Mouse (Mus musculus): ENCODE results near the gene Tsacc. TPM values are rescaled to one million over a fixed set of nuclear protein-coding genes. Genes with fewer than 3 reads are reported as not detected.

The Tsacc gene
- polyA plus RNA-seq (2011; ENCODE audit: insufficient read depth, insufficient read length, low replicate concordance, missing spikeins): 2.1 and 16.1 TPM in 2 replicates

DNA sequence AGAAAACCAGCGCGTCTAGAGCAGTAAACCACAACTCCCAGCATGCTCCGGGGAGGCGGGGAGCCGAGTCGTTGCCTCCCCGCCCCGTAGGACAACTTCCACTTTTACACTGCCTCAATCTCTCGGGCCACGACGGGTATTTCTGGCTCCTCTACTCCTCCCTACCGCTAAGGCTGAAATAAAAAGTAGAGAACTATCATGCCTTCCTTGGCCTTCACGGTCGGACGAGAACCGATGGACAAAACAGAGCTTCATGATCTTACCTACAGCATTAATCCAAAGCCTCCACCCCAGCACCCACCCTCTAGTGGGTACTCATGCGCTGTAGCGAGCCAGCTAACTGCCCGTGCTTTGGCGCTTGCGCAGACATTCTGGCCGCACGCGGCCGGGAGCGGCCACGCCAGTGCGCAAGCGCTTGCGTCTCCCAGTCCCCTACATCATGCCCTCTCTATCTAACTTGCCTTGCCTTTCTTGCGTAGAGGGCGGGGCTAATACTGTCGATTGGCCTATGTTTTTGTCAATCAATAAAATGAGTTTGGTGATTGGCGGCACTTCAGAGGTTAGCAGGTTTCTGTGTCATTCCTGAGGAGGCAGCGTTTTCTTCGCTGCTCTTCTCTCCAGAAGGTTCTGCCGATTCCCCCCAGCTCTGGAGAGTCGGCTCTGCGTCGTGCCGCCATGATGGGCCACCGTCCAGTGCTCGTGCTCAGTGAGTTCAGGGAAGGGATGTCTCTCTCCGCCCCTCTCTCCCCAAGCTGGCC, at the start of gene Tsacc, which contains the start of gene Cct3:
Gene Tsacc (minus strand): TSS at position 439 of the 758 bp plus-strand sequence.
Gene Cct3 (plus strand): TSS at position 556 of the 758 bp plus-strand sequence.
- H3K4me1 ChIP-seq (ENCODE audit: control insufficient read depth, insufficient read depth, low read length): no peaks in the 10 kb centered on the region; the same call in none of the 2 replicates
- peak within 1 kb of the TSS; percentile 89 for H3K27ac ChIP-seq (ENCODE audit: control insufficient read depth, insufficient read depth, low read depth, low read length, poor library complexity)
- peak within 1 kb of the TSS; percentile 97 for H3K4me3 ChIP-seq (replicated peaks; ENCODE audit: control insufficient read depth, low read depth, low read length)
- TF ChIP-seq CTCF (IDR thresholded peaks at IDR 0.05; ENCODE audit: control insufficient read depth, insufficient read depth, low read length): no peak
- TF ChIP-seq POLR2A (IDR thresholded peaks at IDR 0.05; ENCODE audit: borderline replicate concordance, control insufficient read depth, low read depth, low read length): peak; percentile 55; the same call in 1 of the 2 replicates
- under 1% methylated on average over 44 of the region's 44 CpGs for WGBS

- no peak overlapping the region for H3K4me3 ChIP-seq (replicated peaks; ENCODE audit: control insufficient read depth, low read depth, low read length)
- WGBS: 81% methylated on average over 3 of the region's 3 CpGs
- H3K4me1 ChIP-seq (ENCODE audit: control insufficient read depth, insufficient read depth, low read length): peaks cover 2% of the 10 kb centered on the region; the same call in 1 of the 2 replicates
- TF ChIP-seq POLR2A (IDR thresholded peaks at IDR 0.05; ENCODE audit: borderline replicate concordance, control insufficient read depth, low read depth, low read length): no peak
- no peak for TF ChIP-seq CTCF (IDR thresholded peaks at IDR 0.05; ENCODE audit: control insufficient read depth, insufficient read depth, low read length)
- no peak overlapping the region for H3K27ac ChIP-seq (ENCODE audit: control insufficient read depth, insufficient read depth, low read depth, low read length, poor library complexity)
Observed at GRCm38 (mm10) chr3:88339006-88339405, 42.2 kb upstream of the Tsacc start.

- Histone ChIP-seq H3K27ac (ENCODE audit: control insufficient read depth, insufficient read depth, low read depth, low read length, poor library complexity) (no peak overlapping the region), H3K4me1 (ENCODE audit: control insufficient read depth, insufficient read depth, low read length) (peaks cover 2% of the 10 kb centered on the region; the same call in 1 of the 2 replicates), H3K4me3 (replicated peaks; ENCODE audit: control insufficient read depth, low read depth, low read length) (no peak overlapping the region)
- TF ChIP-seq CTCF (IDR thresholded peaks at IDR 0.05; ENCODE audit: control insufficient read depth, insufficient read depth, low read length): no peak
- no peak for TF ChIP-seq POLR2A (IDR thresholded peaks at IDR 0.05; ENCODE audit: borderline replicate concordance, control insufficient read depth, low read depth, low read length)
- WGBS: 38% methylated on average over 7 of the region's 7 CpGs
Observed at GRCm38 (mm10) chr3:88338316-88338715, 41.5 kb upstream of the Tsacc start.

DNA sequence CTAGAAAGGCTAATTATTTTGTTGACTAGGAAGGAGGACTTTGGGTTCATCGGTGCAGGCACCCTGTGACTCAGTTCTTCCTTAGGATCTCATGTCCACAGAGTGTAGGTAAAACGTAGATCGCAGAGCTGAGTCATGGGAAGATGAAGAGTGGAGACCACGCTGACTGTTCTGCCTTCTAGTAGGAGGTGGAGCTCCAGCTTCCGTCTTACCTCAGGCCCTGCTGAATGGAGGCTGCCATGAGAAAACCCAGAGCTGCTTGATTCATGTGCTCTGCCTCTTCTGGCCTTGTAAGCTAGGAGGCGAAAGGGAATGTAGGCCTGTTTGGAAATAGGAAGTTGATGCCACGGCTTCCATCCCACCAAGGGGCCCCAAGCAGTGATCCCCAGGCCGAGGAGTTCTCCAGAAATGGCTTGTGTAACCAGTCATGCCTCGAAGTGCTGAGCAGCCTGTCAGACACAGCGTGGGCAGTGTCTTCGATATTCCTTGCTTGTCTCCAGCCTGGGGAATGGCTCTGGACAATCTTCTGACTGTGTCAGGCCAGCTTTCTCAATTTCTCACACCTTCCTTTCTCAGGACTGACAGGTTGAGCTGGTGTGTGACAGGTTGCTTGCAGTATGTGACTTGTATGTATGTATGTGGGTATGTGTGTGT, 40.7 kb upstream of the Tsacc start:
- WGBS: 9% methylated on average over 11 of the region's 11 CpGs
- TF ChIP-seq POLR2A (IDR thresholded peaks at IDR 0.05; ENCODE audit: borderline replicate concordance, control insufficient read depth, low read depth, low read length) (no peak), CTCF (IDR thresholded peaks at IDR 0.05; ENCODE audit: control insufficient read depth, insufficient read depth, low read length) (no peak)
- Histone ChIP-seq H3K27ac (ENCODE audit: control insufficient read depth, insufficient read depth, low read depth, low read length, poor library complexity) (peak overlapping the region; percentile 20; the same call in 1 of the 2 replicates), H3K4me3 (replicated peaks; ENCODE audit: control insufficient read depth, low read depth, low read length) (peak overlapping the region; percentile 6), H3K4me1 (ENCODE audit: control insufficient read depth, insufficient read depth, low read length) (peaks cover 2% of the 10 kb centered on the region; the same call in 1 of the 2 replicates)

DNA sequence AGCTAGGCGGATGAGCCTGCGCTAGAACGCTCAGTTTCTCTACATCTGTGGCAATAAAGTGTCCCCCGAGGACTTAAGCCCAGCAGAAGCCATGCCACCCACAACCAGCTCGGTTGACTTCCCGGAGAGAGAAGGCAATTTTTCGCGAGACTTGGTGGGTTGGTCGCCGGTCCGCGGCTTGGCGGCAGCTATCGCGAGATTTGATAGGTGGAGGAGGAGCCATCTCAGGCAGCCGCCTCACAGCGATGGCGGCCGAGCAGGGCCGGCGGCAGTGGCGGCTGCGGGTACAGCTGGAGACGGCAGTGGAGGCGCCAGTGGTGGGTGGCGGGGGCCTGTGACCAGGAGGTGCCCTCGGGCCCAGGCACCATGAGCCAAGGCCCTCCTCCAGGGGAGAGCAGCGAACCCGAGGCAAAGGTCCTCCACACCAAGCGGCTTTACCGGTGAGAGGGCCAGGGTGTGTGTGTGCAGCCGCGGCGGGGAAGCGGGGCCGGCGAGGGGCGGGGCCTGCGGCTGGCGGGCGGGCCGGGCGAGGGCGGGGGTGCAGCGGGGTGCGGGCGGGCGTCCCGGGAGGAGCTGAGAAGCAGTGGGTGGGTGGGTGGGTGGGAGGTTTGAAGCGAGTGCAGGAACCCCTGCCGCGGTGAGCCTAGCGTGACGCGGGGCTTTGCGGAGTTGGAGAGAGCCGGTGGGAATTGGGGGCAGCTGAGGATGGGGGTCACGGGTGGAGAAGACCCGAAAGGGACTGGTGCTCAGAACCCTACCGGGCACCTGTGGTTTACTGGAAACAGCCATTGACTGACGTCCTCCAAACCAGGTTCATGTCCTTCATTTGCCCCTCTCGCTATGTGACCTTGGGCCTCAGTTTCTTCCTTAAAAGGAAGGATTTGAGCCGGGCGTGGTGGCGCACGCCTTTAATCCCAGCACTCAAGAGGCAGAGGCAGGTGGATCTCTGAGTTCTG, 39.5 kb upstream of the Tsacc start, which contains the start of the genes Tmem79 and Smg5:
Gene Tmem79 (minus strand): TSS at position 91 of the 956 bp plus-strand sequence.
Gene Smg5 (plus strand): TSS at position 203 of the 956 bp plus-strand sequence.
- WGBS: under 1% methylated on average over 65 of the region's 66 CpGs
- Histone ChIP-seq H3K4me1 (ENCODE audit: control insufficient read depth, insufficient read depth, low read length) (peaks cover 2% of the 10 kb centered on the region; the same call in 1 of the 2 replicates), H3K4me3 (replicated peaks; ENCODE audit: control insufficient read depth, low read depth, low read length) (peak within 1 kb of the TSS; percentile 100), H3K27ac (ENCODE audit: control insufficient read depth, insufficient read depth, low read depth, low read length, poor library complexity) (peak within 1 kb of the TSS; percentile 96)
- TF ChIP-seq POLR2A (IDR thresholded peaks at IDR 0.05; ENCODE audit: borderline replicate concordance, control insufficient read depth, low read depth, low read length): peak; percentile 96
- no peak for TF ChIP-seq CTCF (IDR thresholded peaks at IDR 0.05; ENCODE audit: control insufficient read depth, insufficient read depth, low read length)

- peak overlapping the region; percentile 96 for H3K27ac ChIP-seq (ENCODE audit: control insufficient read depth, insufficient read depth, low read depth, low read length, poor library complexity)
- no peak for TF ChIP-seq POLR2A (IDR thresholded peaks at IDR 0.05; ENCODE audit: borderline replicate concordance, control insufficient read depth, low read depth, low read length)
- TF ChIP-seq CTCF (IDR thresholded peaks at IDR 0.05; ENCODE audit: control insufficient read depth, insufficient read depth, low read length): no peak
- H3K4me1 ChIP-seq (ENCODE audit: control insufficient read depth, insufficient read depth, low read length): peaks cover 2% of the 10 kb centered on the region; the same call in 1 of the 2 replicates
- peak overlapping the region; percentile 100 for H3K4me3 ChIP-seq (replicated peaks; ENCODE audit: control insufficient read depth, low read depth, low read length)
- under 1% methylated on average over 27 of the region's 27 CpGs for WGBS
Observed at GRCm38 (mm10) chr3:88335436-88336053, 38.7 kb upstream of the Tsacc start.

- Histone ChIP-seq H3K4me1 (ENCODE audit: control insufficient read depth, insufficient read depth, low read length) (peaks cover 2% of the 10 kb centered on the region; the same call in 1 of the 2 replicates), H3K27ac (ENCODE audit: control insufficient read depth, insufficient read depth, low read depth, low read length, poor library complexity) (no peak overlapping the region), H3K4me3 (replicated peaks; ENCODE audit: control insufficient read depth, low read depth, low read length) (no peak overlapping the region)
- 18% methylated on average over 3 of the region's 3 CpGs for WGBS
- TF ChIP-seq CTCF (IDR thresholded peaks at IDR 0.05; ENCODE audit: control insufficient read depth, insufficient read depth, low read length) (no peak), POLR2A (IDR thresholded peaks at IDR 0.05; ENCODE audit: borderline replicate concordance, control insufficient read depth, low read depth, low read length) (no peak)
Observed at GRCm38 (mm10) chr3:88334902-88335435, 38.2 kb upstream of the Tsacc start.

All from bone marrow, adult 2 months (tissue).